Mouse (Mus musculus) myocyte (in vitro differentiated cells): ENCODE measurements around the gene Nme4.

Experiments used
- MYOD1 ChIP-seq, 3 experiments: IDR thresholded peaks; one replicate each; pipeline ENCODE4 v1.6.1; 2011; ENCODE audit warnings: control low read depth in 2 of 3, low read depth in 2 of 3, mild to moderate bottlenecking in 2 of 3, moderate library complexity in 1 of 3; ENCODE audit not compliant: insufficient read length in 2 of 3, control insufficient read depth in 1 of 3
- POLR2A ChIP-seq: IDR thresholded peaks from one replicate; pipeline ENCODE4 v1.6.1; 2011; ENCODE audit warnings: low read depth, mild to moderate bottlenecking, control low read depth, moderate library complexity; ENCODE audit not compliant: insufficient read length
- POLR2AphosphoS2 ChIP-seq: IDR thresholded peaks from one replicate; pipeline ENCODE4 v1.6.1; 2011; ENCODE audit warnings: low read depth, control low read depth; ENCODE audit not compliant: insufficient read length
- TCF12 ChIP-seq: IDR thresholded peaks from one replicate; pipeline ENCODE4 v1.6.1; 2011; ENCODE audit warnings: mild to moderate bottlenecking, control low read depth; ENCODE audit not compliant: poor library complexity, insufficient read depth, severe bottlenecking
- USF1 ChIP-seq: IDR thresholded peaks from one replicate; pipeline ENCODE4 v1.6.1; 2011; ENCODE audit warnings: low read depth, mild to moderate bottlenecking, control low read depth, moderate library complexity

GRCm38 (mm10) chr17:26042599-26043248 lies 52.7 kb downstream of the Nme4 start:
- TF ChIP-seq POLR2AphosphoS2 (no peak), POLR2A (no peak), MYOD1 (IDR thresholded peaks at IDR 0.05; ENCODE audit: control insufficient read depth in 1 of 3, insufficient read length in 2 of 3, low read depth in 2 of 3) (no peak), USF1 (no peak), TCF12 (no peak)
